Mouse (Mus musculus): ENCODE measurements around the gene Hsd17b14. TPM values are rescaled to one million over a fixed set of nuclear protein-coding genes. Genes with fewer than 3 reads are reported as not detected.
A peak's percentile ranks its signal among the peaks of the same experiment; 100 is the strongest.

Hsd17b14 gene
- total and polyA plus RNA-seq, 3 experiments, result 6.0 to 34.9 (median 8.2) TPM

- DNase-seq (ENCODE audit: low spot score) (peak; percentile 58), ATAC-seq (ENCODE audit: extremely low read depth, insufficient number of reproducible peaks, low FRiP score, poor library complexity, severe bottlenecking) (no peak)
- TF ChIP-seq GATA2 (IDR thresholded peaks at IDR 0.05; ENCODE audit: borderline replicate concordance, low read depth, low read length), result no peak
- TF ChIP-seq CTCF (IDR thresholded peaks at IDR 0.05; ENCODE audit: low read depth, low read length), result peak; percentile 77
- TF ChIP-seq POLR2AphosphoS5 (IDR thresholded peaks at IDR 0.05; ENCODE audit: insufficient replicate concordance, low read depth, low read length), result no peak
- Histone ChIP-seq H3K36me3 (replicated peaks) (peaks cover 4% of the 10 kb centered on the region), H3K27me3 (ENCODE audit: insufficient read depth, low read length) (peaks cover 2% of the 10 kb centered on the region; the same call in 1 of the 2 replicates), H3K4me3 (ENCODE audit: low read depth, low read length) (peak overlapping the region; percentile 67; the same call in 1 of the 2 replicates), H3K4me1 (ENCODE audit: insufficient read depth, low read depth, low read length) (peaks cover 56% of the 10 kb centered on the region), H3K9me3 (replicated peaks) (no peaks in the 10 kb centered on the region)
Observed at GRCm38 (mm10) chr7:45560843-45561623, 6.3 kb downstream of the Hsd17b14 start.

- DNase-seq (ENCODE audit: low spot score) (peak; percentile 69), ATAC-seq (ENCODE audit: extremely low read depth, insufficient number of reproducible peaks, low FRiP score, poor library complexity, severe bottlenecking) (peak; percentile 80; the same call in 1 of the 2 replicates)
- Histone ChIP-seq H3K4me3 (ENCODE audit: low read depth, low read length) (peak overlapping the region; percentile 67), H3K36me3 (replicated peaks) (peaks cover 9% of the 10 kb centered on the region), H3K9me3 (replicated peaks) (no peaks in the 10 kb centered on the region), H3K4me1 (ENCODE audit: insufficient read depth, low read depth, low read length) (peaks cover 61% of the 10 kb centered on the region), H3K27me3 (ENCODE audit: insufficient read depth, low read length) (peaks cover 2% of the 10 kb centered on the region; the same call in 1 of the 2 replicates)
- TF ChIP-seq GATA1 (IDR thresholded peaks at IDR 0.05; ENCODE audit: borderline replicate concordance, low read length), result no peak
- TF ChIP-seq POLR2AphosphoS5 (IDR thresholded peaks at IDR 0.05; ENCODE audit: insufficient replicate concordance, low read depth, low read length), result no peak
- no peak for TF ChIP-seq CTCF (IDR thresholded peaks at IDR 0.05; ENCODE audit: low read depth, low read length)
- TF ChIP-seq GATA2 (IDR thresholded peaks at IDR 0.05; ENCODE audit: borderline replicate concordance, low read depth, low read length), result no peak
- no peak for TF ChIP-seq TAL1 (conservative IDR thresholded peaks at IDR 0.05; ENCODE audit: low read depth, low read length)
Observed at GRCm38 (mm10) chr7:45561624-45562520, 7.2 kb downstream of the Hsd17b14 start.

GRCm38 (mm10) chr7:45564811-45565210 is 10.1 kb downstream of the Hsd17b14 start:
- ATAC-seq (ENCODE audit: extremely low read depth, insufficient number of reproducible peaks, low FRiP score, poor library complexity, severe bottlenecking), result no peak
- H3K9me3 ChIP-seq (replicated peaks), result no peaks in the 10 kb centered on the region
- H3K4me3 ChIP-seq (ENCODE audit: low read depth, low read length), result no peak overlapping the region
- peaks cover 75% of the 10 kb centered on the region for H3K4me1 ChIP-seq (ENCODE audit: insufficient read depth, low read depth, low read length)
- TF ChIP-seq GATA2 (IDR thresholded peaks at IDR 0.05; ENCODE audit: borderline replicate concordance, low read depth, low read length) (no peak), CTCF (IDR thresholded peaks at IDR 0.05; ENCODE audit: low read depth, low read length) (no peak), GATA1 (IDR thresholded peaks at IDR 0.05; ENCODE audit: borderline replicate concordance, low read length) (no peak), TAL1 (conservative IDR thresholded peaks at IDR 0.05; ENCODE audit: low read depth, low read length) (no peak), POLR2AphosphoS5 (IDR thresholded peaks at IDR 0.05; ENCODE audit: insufficient replicate concordance, low read depth, low read length) (no peak)
- no peak for DNase-seq (ENCODE audit: low spot score)
- no peaks in the 10 kb centered on the region for H3K27me3 ChIP-seq (ENCODE audit: insufficient read depth, low read length)
- H3K36me3 ChIP-seq (replicated peaks), result peaks cover 9% of the 10 kb centered on the region

- DNase-seq (ENCODE audit: low spot score) (no peak), ATAC-seq (ENCODE audit: extremely low read depth, insufficient number of reproducible peaks, low FRiP score, poor library complexity, severe bottlenecking) (no peak)
- H3K27me3 ChIP-seq (ENCODE audit: insufficient read depth, low read length), result no peaks in the 10 kb centered on the region
- TF ChIP-seq GATA1 (IDR thresholded peaks at IDR 0.05; ENCODE audit: borderline replicate concordance, low read length), result no peak
- no peaks in the 10 kb centered on the region for H3K9me3 ChIP-seq (replicated peaks)
- no peak overlapping the region for H3K4me3 ChIP-seq (ENCODE audit: low read depth, low read length)
- peaks cover 9% of the 10 kb centered on the region for H3K36me3 ChIP-seq (replicated peaks)
- peaks cover 74% of the 10 kb centered on the region for H3K4me1 ChIP-seq (ENCODE audit: insufficient read depth, low read depth, low read length)
Observed at GRCm38 (mm10) chr7:45565446-45565845, 10.8 kb downstream of the Hsd17b14 start.

DNA sequence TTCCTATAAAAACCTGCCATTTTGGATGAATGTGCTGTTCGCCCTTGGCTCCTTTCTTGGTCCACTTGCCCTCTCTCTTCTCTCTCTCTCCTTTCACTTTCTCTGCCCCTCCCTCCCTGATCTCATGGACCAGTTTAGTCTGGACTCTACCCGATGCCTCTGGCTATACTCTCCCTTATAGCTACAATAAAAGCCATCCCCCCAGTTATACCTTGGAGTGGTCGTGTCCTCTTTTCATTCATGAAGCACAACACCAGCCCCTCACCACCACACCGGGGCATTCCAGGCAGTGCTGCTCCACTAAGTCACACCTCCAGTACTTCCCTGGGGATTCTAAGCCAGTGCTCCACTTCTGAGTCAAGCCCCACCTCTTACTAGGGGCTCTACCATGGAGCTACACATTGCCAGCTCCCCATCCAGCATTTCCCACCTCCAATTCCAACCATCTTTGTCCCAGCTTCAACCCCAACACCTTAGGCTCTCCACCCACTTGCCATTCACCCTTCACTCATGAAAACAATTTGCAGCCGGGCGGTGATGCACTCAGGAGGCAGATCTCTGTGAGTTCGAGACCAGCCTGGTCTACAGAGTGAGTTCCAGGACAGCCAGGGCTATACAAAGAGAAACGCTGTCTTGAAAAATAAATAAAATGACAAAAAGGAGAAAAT is 12.6 kb downstream of the Hsd17b14 start:
- ATAC-seq (ENCODE audit: extremely low read depth, insufficient number of reproducible peaks, low FRiP score, poor library complexity, severe bottlenecking) (no peak), DNase-seq (ENCODE audit: low spot score) (no peak)
- H3K27me3 ChIP-seq (ENCODE audit: insufficient read depth, low read length), result no peaks in the 10 kb centered on the region
- TF ChIP-seq GATA2 (IDR thresholded peaks at IDR 0.05; ENCODE audit: borderline replicate concordance, low read depth, low read length) (no peak), TAL1 (conservative IDR thresholded peaks at IDR 0.05; ENCODE audit: low read depth, low read length) (no peak)
- H3K9me3 ChIP-seq (replicated peaks), result no peaks in the 10 kb centered on the region
- H3K4me3 ChIP-seq (ENCODE audit: low read depth, low read length), result no peak overlapping the region; the same call in 1 of the 2 replicates
- peaks cover 72% of the 10 kb centered on the region for H3K4me1 ChIP-seq (ENCODE audit: insufficient read depth, low read depth, low read length)
- peaks cover 11% of the 10 kb centered on the region for H3K36me3 ChIP-seq (replicated peaks)
